Mouse (Mus musculus) CD4-positive helper T cell, adult 2 months (primary cell): Measurements from ENCODE around the gene Srbd1.

Experiments
- DNase-seq: peaks from one replicate; pipeline ENCODE4 v3.0.0-alpha.2; 2012; ENCODE audit warnings: low read depth, missing footprints, low spot score

Gene Srbd1

DNA sequence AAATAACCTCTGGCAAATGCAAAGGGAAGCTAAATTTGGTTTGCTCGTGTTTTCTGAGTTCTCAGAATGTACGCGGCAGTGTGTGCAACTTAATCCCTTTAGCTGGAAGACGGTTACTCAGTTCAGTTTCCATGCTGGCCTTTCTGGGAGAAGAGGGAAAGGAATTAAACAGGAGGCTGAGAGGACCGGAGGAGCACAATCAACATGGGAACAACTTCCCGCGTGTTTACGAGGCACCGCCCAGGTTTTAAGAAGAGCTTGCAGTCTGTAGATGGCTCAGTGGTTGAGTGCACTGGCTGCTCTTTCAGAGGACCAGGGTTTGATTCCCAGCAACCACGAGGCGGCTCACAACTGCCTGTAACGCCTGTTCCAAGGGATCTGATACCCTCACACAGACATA lies 109.8 kb downstream of the Srbd1 start:
- no peak for DNase-seq

DNA sequence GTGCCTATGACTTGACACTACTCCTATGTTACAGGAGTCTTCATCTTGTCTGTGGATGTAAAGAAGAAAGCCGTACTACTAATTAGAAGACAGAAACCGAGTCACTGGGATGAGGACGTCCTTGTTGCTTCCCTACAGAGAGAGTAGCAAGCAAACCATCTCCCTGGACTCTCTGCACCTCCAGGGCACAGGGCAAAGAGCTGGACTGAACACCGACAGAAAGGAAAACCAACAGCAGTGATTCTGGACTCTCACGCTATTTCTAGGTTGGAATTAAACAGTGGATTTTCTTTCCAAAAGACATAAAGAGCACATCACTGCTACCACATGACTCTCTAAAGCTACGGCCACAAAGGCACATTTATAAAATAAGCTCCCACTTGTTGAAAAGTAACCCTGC lies 110.3 kb downstream of the Srbd1 start:
- no peak for DNase-seq

DNA sequence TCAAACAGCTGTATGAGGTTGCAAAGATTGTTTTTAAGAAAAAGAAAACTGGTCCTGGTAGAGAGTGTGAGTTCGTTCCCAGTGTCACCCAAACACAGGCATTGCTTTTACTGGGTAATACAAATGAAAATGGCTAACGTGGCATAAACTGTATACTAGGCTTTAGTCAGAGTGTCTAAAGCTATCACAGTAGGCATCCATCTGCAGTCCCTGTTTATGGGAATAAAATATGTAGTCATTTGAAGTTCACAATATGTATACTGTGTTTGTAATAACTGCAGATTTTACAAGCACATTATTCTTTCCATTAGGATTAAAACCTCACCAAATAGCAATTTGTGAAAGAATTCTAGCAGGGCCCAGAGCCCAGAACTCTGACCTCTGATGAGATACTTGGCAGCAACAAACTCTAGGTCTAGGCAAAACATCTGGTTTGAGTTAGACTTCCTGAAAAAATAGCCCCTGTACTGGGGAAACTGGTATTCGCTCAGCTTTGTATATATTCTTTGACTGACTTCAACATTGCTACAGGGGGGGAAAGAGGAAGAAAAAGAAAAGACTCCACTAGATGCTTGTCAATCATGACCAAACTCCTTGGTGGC lies 112.8 kb downstream of the Srbd1 start:
- DNase-seq: no peak

DNA sequence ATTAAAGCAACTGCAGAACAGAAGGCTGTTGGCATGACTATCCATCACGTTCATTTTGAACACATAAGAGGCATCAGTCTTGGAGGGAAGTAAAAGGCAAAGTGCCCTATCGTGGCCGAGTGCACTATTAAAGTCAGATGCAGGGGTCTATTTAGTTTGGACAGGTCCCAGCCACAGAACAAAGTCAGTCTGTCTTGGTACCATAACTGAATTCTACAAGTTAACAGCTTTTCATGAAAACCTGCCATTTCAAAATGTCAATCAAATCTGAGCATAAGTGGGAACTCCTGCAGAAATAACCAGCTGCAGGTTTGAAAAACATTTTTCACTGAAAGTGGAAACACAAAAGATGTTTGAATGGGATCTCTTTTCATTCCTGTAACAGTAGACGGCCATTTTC lies 115.0 kb downstream of the Srbd1 start:
- DNase-seq: no peak

DNA sequence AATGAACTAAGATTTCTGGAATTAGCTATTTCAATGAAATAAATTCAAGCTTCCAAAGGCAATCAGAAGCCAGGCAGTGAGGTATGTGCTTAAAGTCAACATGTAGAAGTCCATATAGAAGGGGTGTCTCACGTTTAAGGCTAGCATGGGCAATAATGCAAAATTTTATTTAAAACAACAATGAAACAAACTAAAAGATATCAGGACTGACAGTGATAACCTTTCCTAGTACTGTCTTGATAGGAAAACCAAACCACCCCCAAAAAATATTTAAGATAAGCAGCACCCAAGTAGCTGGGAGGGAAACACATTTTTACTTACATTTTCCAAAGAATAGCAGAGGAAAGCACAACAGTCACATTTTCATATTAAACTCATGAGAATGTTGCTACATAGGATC lies 115.8 kb downstream of the Srbd1 start:
- no peak for DNase-seq

DNA sequence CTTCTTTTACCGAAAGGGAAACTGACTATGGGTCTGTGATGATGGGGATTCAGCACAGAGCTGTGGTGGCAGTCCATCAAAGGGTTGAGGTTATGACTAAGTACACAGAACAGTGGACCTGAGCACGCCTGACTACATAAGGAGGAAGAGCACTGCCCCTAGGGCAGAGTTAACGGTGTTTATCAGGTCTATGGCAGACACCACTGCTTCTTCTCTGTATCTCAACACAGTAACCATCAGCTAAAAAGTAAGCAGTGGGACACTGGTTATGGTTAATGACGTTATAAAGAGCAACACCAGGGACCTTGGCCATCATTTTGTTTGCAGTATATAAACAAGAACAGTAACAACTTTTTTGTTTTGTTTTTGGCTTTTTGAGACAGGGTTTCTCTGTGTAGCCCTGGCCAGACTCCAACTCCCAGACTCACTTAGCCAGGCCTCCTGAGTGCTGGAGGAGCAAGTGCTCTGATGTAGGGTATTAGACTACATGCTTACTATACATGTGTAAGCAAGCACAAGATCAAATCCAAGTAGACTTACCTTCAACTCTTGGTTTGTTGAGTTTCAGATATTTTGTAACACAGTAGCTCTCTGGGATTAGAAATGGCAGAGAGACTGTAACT lies 117.3 kb downstream of the Srbd1 start:
- DNase-seq: no peak

DNA sequence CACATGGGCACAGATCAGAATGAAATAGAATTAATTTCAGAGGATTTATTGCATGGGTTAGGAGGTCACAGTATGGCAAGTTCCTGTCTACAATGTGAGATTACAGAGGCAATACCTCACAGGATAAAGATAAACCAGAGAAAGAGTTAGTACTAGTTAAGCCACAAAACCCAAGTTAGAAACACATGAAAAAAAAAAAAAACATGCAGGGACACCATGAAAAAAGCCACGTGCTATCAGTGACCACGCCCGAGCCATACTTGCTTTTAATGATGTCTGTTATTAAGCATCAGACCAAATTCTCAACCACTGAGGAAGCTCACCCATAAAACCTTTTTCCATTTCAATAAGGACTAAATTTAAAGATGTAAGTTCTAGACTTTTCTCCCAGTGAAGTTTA lies 120.4 kb downstream of the Srbd1 start:
- DNase-seq: no peak

DNA sequence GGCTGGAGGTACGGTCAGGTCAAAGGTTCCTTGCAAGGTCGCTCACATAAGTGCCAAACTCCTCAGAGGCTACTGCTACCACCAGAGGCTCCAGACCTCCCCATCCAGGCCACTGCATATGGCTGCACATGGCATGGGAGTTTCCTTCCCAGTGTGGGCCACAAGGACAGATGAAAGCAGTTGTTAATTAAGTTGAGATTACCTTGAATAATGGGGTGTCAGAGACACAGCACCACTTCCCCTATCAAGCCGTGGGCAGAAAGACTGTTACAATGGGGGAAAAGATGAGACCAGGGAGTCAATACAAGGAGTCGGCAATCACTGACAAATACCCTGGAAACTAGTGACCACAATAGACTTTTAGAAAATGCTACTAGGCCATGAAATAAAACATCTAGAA lies 122.6 kb downstream of the Srbd1 start:
- DNase-seq: no peak

DNA sequence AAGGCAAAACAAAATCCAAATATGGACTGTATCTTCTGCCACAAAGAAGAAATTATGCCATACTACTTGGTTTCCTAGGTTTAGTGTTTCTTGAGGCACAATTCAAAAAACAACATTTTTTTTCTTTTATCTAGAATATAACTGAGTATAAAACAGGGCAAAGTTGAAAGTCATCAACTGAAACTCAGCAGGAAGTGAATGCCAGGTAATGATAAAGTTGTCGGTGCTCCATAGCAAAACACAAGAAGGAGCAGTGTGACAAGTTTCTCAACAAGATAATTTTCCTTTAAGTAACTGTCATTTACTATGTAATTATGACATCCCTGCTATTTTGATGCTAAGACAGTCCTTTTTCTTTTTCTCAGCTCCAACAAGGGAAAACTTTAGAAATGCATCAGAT lies 123.2 kb downstream of the Srbd1 start:
- no peak for DNase-seq

DNA sequence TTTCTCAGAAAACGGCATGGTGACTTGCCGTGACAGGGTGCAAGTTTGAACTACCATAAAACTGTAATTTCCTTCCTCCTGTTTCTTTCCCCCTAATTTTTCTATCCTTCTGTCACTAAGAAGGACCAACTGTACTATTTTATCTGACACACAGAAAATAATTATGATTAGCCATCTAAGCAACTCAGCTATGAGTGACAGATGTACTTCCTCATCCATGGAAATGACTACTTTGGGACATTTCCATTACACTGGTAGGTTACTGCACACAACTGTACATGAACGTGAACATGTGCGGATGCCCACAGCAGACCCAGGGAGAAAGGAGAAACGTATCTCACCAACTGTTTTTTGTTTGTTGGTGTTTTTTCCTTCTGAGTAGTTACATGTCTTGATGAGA lies 123.7 kb downstream of the Srbd1 start:
- no peak for DNase-seq

DNA sequence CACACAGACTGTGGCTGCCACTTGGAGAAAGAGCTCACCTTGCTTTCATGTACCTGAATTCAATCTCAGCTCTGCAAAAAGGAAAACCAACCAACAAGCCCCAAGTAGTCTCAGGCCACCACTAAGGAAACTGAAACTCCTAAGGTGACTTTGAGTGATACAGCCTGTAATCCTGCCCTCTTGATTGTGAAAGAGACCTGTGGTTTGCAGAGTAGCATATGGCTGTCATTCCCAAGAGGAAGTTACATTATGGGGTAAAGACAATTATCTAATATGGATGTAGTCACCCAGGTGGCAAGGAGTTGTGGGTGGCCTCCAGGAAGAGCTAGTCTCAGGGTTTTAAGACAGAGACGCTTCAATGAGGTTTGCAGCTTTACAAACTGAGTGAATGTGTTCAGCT lies 125.2 kb downstream of the Srbd1 start:
- DNase-seq: no peak

DNA sequence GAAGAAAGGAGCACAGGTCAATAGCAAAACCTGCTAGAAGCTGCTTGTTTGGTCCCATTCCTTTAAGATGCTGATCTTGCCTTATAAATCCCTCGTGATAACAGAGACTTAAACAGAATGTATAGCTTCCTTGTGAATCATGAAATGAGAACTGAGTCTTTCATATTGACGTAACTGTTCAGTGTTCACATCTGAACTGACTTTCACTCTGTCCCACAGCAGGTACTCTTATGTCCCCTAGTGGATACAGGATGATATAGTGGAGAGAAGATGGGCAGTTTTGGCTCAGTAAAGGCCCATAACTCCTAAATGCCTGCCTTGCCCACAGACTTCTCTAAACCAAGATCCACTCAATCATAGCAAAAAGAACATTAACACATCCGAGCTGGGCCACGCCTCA lies 130.7 kb downstream of the Srbd1 start:
- DNase-seq: no peak

DNA sequence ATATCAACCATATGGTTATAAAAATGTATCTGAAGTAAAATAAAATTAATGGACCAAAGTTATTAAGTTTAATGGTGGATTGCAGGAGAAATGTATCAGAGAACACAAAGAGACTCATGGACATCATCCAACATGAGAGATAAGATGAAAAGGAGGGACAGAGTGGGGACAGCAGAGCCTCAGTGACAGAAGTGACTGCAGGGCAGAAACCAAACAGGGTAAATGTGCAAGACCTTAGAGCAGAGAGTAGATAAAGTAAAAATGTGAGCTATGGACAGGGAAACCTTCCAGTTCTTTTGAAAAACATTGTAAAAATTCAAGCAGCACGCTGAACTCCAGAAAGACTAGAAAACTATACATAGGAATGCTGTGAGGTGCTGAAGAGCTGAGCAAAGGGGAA lies 132.4 kb downstream of the Srbd1 start:
- no peak for DNase-seq

DNA sequence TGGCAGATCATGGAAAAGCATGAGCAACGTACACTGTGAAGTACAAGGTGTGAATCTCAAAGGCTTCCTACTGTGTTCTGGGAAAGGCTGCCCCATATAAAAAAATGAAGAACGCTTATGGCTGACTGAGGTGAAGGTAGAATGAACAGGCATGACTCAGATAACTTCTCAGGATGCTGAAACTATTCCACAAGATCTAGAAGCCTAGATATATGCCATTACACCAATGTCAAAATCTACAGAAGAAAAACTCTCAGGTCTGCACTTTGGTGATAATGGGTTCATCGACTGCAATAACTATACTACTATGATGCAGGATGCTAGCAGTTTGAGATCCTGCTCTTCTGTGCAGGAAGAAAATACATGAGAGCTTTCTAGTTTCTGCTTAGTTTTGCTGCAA lies 133.1 kb downstream of the Srbd1 start:
- no peak for DNase-seq

DNA sequence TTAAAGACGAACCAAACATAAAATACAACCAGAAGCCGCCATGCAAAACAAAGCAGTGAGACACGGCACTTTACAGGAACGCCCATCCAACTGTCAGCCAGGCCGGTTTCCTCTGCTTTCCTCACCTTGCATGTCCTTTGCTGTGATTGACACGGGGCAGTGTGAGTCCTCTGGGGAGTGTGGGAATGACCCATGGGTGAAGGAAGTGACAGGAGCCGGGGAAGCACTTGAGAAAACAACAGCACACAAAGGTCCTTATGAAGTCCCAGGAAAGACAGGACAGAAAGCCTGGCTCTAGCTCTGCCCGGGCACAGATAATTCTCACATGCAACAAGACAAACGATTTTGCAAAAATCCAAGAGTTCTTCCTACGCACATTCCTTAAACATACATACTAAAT lies 136.6 kb downstream of the Srbd1 start:
- no peak for DNase-seq

DNA sequence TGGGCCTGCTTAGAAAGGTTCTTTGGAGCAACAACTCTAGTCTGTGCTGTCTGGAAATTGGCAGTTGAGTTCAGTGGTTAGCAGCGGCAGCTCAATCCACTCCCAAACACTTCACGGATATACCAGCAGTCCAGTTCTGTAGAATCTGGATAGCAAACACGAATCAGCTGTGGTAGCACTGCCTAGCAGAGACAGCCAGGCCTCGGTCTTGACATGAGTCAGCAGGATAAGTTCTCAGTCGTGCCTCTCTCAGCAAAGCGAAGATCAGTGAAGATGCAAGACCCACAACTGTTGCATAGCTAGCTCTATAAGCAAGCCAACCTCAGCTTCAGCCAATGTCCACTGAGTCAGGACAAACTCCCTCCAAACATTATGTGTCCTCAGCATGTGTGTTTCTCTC lies 142.9 kb downstream of the Srbd1 start:
- DNase-seq: no peak

DNA sequence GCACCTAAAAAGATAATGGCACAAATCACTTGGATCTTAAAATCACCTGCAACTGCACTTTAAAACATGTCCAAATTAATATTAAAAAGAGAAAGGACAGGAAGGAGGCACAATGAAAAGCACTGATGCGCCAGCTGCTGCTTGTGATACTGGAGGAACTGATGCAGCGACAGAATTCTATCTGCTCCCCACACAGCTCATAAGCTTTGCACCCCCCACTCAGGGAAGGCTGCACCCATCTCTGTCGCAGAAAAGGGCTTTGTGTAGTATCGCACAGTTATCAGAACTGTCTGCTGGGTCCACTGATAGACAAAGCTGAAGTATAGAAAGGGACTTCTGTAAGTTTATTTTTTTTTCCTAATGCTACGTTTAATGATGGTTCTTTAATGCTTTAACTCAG lies 143.3 kb downstream of the Srbd1 start:
- DNase-seq: no peak

DNA sequence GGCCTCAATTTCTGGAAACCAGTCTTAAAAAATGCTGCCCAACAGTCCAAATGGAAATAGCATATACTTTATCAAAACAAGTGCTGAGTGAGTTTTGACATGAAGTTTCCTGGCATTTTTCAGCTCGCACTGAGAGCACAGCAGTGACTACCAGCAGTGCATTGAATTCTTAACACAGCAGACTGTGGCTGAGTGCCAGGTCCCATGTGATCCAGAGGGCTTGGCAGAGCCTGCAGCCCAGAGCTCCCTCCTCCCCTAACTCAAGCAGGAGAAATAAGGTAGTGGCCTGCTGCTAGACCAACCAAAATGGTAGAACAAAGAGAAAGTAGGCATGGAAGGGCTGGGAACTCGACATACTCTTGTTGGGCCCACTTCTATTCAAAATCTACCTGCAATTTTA lies 149.2 kb downstream of the Srbd1 start:
- no peak for DNase-seq

DNA sequence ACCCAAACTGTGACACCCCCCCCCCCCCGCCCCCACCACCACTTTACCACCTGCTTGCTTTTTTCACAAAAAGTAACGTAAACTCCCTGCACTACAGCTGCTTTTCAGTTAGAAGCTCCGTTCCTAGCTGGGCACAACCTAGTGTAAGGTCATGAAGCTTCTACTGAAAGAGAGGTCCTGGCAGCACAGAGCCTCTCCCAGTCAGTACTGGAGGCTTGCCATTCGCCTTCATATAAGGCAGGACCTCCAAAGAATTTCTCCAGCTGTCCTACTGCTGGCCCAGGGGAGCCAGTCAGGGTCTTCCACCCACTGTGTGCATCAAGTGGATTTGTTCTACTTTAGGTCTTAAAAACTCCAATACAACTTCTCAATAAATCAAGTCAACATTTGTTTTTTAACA lies 149.9 kb downstream of the Srbd1 start:
- no peak for DNase-seq

DNA sequence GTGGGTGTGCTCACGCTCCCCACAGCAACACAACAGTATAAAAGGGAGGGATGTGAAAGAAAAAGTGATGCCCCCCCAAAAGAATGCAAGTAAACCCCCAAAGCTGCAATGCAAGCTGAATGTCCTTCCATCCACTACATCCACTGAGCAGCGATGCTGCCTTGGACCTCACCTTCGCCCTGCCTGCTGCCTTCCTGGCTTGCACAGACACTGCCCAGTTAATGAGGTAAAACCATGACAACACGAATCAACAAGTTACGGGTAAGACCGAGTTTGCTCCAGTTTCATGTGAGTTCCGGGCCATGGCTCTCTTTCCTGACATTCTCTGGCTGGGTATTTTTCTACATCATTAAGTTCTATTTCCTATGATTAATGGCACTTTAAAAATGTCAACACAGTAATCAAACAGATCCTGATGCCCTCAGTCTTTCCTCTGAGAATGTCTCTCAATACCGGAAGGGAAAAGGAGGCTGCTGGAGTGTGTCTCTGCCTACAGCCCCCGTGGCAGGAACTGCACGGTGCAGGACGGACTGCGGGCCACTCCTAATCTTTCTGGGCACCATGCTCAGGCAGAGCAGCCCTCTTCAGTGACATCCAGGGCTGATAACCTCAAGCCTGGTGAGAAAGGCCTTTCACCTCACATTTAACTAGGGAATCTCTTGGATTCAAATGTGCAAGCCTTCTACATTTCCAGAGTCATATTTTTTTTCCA lies 155.8 kb downstream of the Srbd1 start:
- DNase-seq: no peak

DNA sequence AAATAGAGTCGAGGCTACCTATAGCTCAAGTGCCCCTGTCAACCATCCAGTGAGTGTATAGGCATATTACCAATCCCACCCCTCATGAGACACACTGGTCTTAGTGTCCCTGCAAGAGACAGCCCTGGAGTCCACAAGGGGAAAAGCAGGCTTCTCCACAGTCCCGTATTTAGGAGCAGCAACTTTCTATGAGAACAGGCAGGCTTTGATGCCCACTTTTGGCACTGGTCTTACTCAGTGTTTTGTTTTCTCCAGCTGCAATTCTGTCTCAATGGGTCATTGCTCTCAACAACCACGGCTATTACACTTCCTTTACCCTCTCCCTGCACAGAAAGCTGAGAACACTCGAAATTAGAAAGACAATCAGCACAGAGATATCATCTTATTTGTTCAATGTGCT lies 157.4 kb downstream of the Srbd1 start:
- DNase-seq: no peak

DNA sequence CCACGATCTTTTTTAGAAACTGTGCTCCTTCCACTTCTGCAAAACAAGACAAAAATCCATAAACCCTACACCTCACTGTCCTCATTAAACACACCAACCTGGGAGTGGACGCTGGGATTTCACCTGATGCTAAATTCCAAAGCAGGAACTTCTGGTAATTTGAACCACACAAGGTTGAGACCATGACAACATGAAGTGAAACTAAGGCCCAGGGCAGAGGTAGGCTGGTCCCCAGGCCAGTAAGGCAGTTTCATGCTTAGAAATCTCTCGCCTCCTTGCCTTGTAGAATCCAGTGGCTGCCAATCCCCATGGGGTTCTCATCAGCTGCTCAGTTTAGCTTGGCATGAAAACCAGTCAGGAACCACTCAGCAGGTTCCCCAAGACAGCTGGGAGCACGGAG lies 158.4 kb downstream of the Srbd1 start:
- DNase-seq: no peak

DNA sequence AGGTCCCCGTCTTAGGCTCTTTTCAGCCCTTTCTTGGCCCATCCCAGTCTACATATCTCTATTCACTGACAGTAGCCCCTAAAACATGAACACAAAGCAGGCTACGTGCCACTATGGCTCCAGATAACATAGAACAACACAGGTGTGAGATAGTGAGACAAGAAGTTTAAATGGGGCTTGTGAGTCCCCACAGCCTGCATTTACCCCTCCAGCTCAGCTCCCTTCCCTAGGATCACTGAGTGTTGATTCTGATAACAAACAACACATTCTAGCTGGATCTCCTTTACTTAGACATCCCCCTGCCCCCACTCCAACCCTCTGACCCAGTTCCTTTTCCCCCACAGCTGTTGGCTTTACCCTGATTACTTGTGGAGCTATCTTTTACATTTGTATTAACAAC lies 158.8 kb downstream of the Srbd1 start:
- DNase-seq: no peak
